Mouse (Mus musculus): ENCODE results near the gene Otp. TPM values are rescaled to one million over a fixed set of nuclear protein-coding genes. Genes with fewer than 3 reads are reported as not detected.

Otp gene
- total RNA-seq, 2 experiments from 2014 or later, result not detected

Other genes starting within 250 kb of the Otp start
- 100 to 1,000 TPM; 118 to 123 TPM for gene Tbca, start 86.7 kb upstream of the Otp start, total RNA-seq (2021)
- gene Wdr41, start 100.7 kb downstream of the Otp start, total RNA-seq (2021), result 10 to 100 TPM; 15.0 TPM

Data from gastrocnemius, postnatal 10 days (tissue).